Mouse (Mus musculus) small intestine, adult 2 months (tissue): ENCODE measurements around the gene Ptk6.

Source experiments
- CTCF ChIP-seq: fragments of 200-500 bp; IDR thresholded peaks from 2 replicates; pipeline ENCODE4 v1.5.1; 2012; ENCODE audit warnings: low read depth, mild to moderate bottlenecking, control low read depth, inconsistent platforms, low read length, moderate library complexity, mixed read lengths; ENCODE audit not compliant: insufficient replicate concordance, insufficient read length; ENCODE audit errors: extremely low read depth
- POLR2A ChIP-seq: fragments of 200-500 bp; IDR thresholded peaks from 2 replicates; pipeline ENCODE4 v1.6.1; 2012; ENCODE audit warnings: low read depth, mild to moderate bottlenecking, control low read depth, inconsistent platforms, low read length, moderate library complexity

- TF ChIP-seq CTCF = no peak
- no peak for TF ChIP-seq POLR2A
Observed at GRCm38 (mm10) chr2:181218881-181219485, 16.4 kb upstream of the Ptk6 start.
